Mouse (Mus musculus): ENCODE data around the gene Atp7b.

Gene Atp7b

DNA sequence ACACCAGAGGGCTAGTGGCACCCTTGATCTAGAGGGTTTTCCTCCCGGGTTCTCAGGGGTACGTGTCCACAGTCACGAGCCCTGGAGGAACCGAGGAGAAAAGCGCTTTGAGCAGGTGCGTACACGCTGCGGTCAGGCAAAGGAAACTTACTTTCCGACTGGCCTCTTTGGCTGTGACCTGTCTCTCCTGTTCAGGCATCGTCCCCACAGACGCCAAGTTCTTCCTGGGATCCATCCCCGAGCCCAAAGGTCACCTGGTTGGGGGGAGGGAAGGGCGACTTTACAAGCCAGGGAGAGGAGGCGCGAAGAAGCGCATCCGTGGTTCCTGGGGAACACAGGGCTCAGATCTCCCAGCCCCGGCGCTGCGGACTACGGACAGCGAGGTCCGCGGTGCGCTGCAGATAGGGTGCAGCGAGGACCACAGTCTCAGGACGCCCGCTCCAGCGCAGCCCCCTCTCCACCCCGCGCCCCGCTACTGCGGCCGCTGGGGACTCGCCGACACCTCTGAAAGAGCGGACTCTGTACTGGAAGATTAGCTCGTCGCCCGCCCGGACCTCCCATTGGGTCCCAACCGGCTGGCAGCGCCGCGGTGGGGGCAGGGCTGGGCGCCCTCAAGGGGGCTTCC lies at the start of gene Atp7b:
TSS of gene Atp7b (minus strand) at position 485 of the 625 bp plus-strand sequence.
- DNase-seq (ENCODE audit: low read depth, low spot score): no peak

DNA sequence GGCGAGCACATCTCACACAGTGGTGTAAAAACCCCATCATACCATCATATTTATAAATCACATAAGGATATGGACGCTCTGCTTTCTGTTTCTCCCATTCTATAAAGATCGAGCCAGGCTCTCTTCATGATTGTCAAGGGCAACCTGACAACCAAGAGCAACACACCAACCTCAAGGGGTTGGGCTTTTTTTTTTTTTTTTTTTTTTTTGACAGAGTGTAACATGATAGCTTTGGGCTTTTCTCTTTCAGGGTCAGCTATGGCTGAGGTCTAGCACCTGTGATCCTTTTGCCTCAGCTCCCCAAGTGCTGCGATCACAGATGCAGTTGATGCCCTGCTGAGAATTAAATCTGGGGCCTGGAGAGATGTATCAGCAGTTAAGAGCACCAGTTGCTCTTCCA lies 46.9 kb upstream of the Atp7b start:
- DNase-seq (ENCODE audit: low read depth, low spot score): no peak

DNA sequence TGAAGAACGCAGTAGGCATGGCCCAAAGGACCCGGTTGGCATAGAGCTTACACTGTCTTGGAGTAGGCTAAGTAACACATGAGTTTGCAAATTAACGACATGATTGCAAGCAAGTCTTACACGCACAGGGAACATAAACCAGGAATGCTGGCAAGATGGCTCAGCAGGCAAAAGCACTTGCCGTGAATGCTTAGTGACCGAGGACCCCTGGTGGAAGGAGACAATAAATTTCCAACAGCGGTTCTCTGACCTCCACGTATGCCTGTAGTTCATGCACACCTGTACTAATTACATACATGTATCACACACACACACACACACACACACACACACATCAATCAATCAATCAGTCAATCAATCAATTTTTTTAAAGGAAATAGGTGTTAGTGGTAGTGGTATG lies 31.5 kb upstream of the Atp7b start:
- DNase-seq (ENCODE audit: low read depth, low spot score): no peak

GRCm38 (mm10) chr8:22089226-22089625 lies 29.1 kb upstream of the Atp7b start:
- DNase-seq (ENCODE audit: low read depth, low spot score): no peak

GRCm38 (mm10) chr8:22079313-22080007 lies 19.4 kb upstream of the Atp7b start:
- no peak for DNase-seq (ENCODE audit: low read depth, low spot score)

DNA sequence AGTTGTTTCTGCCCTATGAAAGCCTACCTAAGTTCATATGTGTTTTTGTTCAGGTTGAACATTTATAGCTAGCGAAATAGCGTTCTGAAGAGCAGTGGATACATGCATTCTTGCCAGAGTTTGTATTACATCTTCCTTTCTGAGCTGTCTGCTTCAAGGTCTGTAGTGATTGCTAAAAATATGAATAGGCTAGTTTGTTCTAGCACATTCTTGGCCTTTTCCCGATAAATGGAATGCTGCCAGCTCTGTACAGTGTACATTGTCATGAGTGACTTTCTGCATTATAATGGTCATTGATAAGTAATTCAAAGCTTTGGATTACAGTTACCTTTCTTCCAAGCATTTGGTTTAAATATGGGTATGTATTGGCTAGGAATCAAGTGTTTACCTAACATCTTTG lies 1.0 kb upstream of the Atp7b start:
- no peak for DNase-seq (ENCODE audit: low read depth, low spot score)

GRCm38 (mm10) chr8:22060446-22060889 lies 363 bp upstream of the Atp7b start, which contains the start of gene Alg11:
Gene Alg11 (plus strand): TSS chr8:22060721.
- peak; percentile 96 for DNase-seq (ENCODE audit: low read depth, low spot score)

DNA sequence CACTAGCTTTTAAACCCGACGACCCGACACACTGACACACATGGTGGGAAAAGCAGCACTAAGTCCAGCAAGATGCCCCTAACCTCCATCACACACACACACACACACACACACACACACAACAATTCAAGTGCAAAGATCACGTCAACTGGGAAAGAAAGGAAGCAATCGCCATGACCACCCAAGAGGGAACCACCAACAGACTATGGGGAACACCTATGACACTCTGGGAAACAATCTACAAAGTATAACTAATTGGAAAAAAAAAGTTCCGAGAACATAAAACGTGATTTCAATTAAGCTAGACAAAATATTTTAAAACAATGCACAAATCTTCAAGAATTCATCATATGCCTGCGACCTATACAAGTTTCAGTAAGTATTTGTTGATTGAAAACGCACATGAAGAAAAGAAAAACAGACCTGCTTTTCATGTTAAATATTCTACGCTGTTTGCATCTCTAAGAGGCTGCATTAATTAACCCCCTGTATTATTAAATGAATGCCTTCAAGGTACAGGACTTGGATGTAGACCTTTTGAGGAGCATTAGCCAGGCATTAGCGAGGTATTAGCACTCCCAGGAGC lies 859 bp downstream of the Atp7b start:
- DNase-seq (ENCODE audit: low read depth, low spot score): no peak

DNA sequence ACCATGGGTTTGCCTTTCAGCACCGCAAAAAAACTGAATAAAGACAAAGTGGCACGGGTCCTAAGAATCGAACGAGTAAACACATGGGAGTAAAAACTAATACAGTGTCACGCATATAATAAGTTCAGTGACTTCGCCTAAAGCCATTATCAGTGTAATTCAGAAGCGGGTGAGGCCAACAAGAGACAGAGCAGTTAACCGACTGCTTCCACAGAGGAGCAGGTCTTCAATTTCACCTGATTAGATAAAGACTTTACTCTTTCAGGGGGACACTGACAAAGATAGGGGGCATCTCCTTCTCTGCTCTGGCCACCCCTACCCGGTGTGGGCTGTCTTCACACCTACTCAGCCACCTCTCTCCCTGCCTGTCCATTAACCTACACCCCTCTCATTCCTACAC lies 1.7 kb downstream of the Atp7b start:
- DNase-seq (ENCODE audit: low read depth, low spot score): no peak

GRCm38 (mm10) chr8:22056850-22057249 lies 3.3 kb downstream of the Atp7b start:
- DNase-seq (ENCODE audit: low read depth, low spot score): no peak

DNA sequence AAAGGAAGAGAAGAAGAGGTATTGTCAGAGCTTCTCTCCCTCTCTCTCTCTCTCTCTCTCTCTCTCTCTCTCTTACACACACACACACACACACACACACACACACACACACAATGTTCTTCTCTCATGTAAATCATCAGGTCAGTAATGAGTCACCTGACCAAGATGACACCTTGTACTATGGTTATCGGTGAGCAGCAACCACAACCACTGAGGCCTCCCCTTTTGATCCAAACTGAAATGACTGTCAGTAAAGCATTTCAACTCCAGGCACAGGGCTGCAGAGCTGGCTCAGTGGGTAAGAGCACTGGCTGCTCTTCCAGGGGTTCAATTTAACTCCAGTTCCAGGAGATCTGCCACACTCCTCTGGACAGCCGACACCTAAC lies 4.6 kb downstream of the Atp7b start:
- no peak for DNase-seq (ENCODE audit: low read depth, low spot score)

- no peak for DNase-seq (ENCODE audit: low read depth, low spot score)
Observed at GRCm38 (mm10) chr8:22054674-22055491, 5.2 kb downstream of the Atp7b start.

- no peak for DNase-seq (ENCODE audit: low read depth, low spot score)
Observed at GRCm38 (mm10) chr8:22047699-22048464, 12.2 kb downstream of the Atp7b start.

DNA sequence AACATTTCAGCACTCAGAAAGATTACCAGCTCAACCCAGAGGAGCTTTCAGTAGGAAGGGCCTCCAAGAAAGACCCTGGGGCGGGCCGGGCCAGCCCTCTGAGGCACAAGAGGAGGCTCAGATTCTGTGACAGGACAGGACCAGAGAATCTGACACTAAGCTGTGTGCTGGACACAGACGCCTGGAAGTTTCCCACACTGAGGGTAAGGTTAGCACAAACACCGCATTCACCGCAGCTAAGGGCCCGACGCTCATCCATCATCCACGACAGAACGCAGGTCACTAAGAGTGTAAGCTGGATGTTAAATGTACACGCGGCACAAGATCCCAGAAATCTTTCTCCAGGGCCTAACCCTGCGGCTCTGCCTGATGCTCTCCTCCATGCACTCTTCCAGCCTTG lies 16.4 kb downstream of the Atp7b start:
- DNase-seq (ENCODE audit: low read depth, low spot score): no peak

DNA sequence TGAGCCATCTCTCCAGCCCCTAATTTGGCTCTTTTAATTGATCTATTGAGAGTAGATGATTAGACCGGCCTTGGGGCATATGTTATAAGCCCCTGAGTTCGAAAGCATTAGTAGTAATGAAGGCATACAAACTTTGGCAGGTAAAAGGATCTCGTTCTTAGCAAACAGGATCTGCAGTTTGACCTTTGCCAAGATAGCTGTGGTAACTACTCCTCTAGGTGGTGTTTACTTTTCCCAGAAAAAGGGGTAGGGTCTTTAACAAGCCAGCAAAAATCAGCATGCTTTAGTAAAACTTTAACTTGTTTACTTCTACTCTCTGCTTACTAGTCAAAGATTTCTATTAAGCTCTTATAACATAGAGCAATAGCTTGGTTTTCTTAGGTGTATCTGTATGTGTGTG lies 17.6 kb downstream of the Atp7b start:
- DNase-seq (ENCODE audit: low read depth, low spot score): no peak

- no peak for DNase-seq (ENCODE audit: low read depth, low spot score)
Observed at GRCm38 (mm10) chr8:22040153-22040509, 20.0 kb downstream of the Atp7b start.

DNA sequence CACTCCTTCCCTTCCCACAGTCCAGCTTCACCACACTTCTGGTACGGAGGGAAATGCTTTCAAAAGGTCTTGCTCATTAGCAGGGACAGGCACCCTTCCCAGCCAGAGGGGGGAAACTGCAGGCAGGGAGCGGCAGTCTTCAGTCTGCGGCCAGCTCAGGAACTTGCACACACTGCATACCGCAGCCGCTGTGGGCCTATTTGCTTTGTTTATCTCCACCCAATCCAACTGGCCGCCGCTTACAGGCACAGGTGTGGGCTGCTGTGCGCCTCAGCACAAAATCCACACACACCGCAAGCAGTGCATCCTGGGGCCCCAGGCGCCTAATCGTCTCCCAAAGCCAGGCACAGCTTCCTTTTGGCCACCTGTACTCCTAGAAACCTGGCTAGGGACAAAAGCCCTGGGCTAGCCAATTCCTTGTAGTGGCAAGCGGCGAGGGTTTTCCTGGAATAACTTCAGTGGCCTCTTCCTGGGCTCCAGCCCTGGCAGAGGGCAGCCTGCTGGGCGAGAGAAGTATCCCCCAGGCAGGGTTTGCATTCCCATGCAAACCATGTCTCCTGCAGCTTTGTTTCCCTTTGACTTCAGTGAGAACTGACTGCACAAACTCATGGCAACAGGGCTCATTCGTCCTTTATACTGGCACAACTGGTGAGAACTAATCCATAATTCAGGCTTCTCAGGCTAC lies 20.5 kb downstream of the Atp7b start:
- DNase-seq (ENCODE audit: low read depth, low spot score): no peak

DNA sequence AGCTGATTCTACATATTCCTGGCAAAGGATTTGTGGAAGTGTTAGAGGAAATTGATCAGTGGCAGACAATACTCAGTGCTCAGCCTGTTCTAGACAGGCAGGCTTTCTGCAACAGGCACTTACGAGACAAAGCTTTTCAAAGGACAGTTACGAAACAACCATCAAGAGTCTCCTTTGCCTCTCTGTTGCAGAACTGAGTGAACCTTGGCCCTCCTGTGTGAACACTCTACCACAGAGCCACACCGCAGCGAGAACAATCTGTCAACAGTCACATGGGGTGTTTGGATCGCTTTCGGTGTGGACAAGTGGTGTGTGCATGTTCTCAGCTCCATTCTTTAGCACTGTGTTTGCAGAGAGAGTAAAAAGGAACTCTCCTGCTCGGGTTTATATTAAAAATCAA lies 23.1 kb downstream of the Atp7b start:
- no peak for DNase-seq (ENCODE audit: low read depth, low spot score)

GRCm38 (mm10) chr8:22036137-22036536 lies 24.0 kb downstream of the Atp7b start:
- DNase-seq (ENCODE audit: low read depth, low spot score): no peak

DNA sequence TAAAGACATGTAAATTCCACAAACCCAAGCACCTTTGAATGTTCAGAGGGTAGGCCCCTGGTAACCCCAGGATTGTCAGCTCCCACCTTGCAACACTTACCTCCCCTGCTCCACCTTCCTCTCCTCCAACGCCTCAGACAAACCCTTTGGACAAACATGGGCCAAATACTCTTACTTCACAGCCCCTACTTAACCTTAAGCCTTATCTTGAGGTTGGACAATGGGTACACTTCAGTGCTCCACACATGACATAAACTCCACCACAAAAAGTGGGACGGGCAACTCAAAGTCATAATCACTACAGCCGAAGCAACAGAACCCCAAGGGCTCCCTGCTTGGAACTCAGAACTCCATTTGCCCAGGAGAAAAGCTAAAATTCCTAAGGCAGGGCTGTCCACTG lies 29.1 kb downstream of the Atp7b start:
- no peak for DNase-seq (ENCODE audit: low read depth, low spot score)

DNA sequence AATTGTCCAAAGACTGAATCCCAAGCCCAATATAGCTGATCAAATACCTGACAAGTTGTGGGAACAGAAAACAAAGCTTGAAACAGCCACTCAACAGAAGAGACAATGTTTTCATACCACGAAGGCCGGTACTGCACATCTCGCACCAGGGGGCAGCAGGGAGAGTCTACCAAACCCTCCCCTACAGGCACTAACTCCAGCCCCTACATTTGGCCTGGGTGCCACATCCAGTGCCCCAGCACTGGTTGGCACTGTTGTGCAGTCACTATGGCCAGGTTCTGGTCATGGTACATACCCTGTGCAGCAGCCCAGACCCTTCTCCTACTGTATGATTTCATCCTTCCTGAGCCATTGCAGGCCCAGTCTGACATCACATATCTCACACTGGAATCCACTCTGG lies 31.1 kb downstream of the Atp7b start:
- DNase-seq (ENCODE audit: low read depth, low spot score): no peak
